Mouse (Mus musculus) CH12.LX (cell line): ENCODE data around the gene Mogat1. TPM values are rescaled to one million over a fixed set of nuclear protein-coding genes. Genes with fewer than 3 reads are reported as not detected.

Experiments
- DNase-seq: peaks from one replicate; pipeline ENCODE4 v3.0.0-alpha.2; 2013; ENCODE audit errors: extremely low read depth
- H3K27ac ChIP-seq: 2 replicates; pipeline ENCODE4 v1.5.1; 2012; ENCODE audit warnings: low read depth, mild to moderate bottlenecking, control low read depth, moderate library complexity; ENCODE audit not compliant: insufficient read depth
- H3K27me3 ChIP-seq: replicated peaks from 2 replicates; pipeline ENCODE3; 2012; ENCODE audit warnings: inconsistent platforms
- H3K36me3 ChIP-seq, 2 experiments: replicated peaks in 1 of 2; 2 replicates each; pipeline versions ENCODE3 to v1.6.1; 2012; ENCODE audit warnings: inconsistent platforms in 1 of 2, low read length in 1 of 2, mild to moderate bottlenecking in 1 of 2, mixed read lengths in 1 of 2, moderate library complexity in 1 of 2; ENCODE audit not compliant: control insufficient read depth in 1 of 2, insufficient read depth in 1 of 2
- H3K4me1 ChIP-seq, 2 experiments: 2 replicates each; pipeline ENCODE4 v1.6.1; 2012; ENCODE audit warnings: inconsistent platforms in 1 of 2, moderate library complexity in 1 of 2; ENCODE audit not compliant: insufficient read depth in 2 of 2, control insufficient read depth in 1 of 2
- H3K4me2 ChIP-seq: 2 replicates; pipeline ENCODE4 v1.6.1; 2012; ENCODE audit warnings: low read depth, mild to moderate bottlenecking, control low read depth; ENCODE audit not compliant: poor library complexity, insufficient read depth, severe bottlenecking
- H3K4me3 ChIP-seq, 3 experiments: fragments of 150-350 bp in 1 of 3; sonication (generic) in 1 of 3; replicated peaks in 1 of 3; 2 replicates each; pipeline versions ENCODE3 to v1.5.1; 2011 to 2012; ENCODE audit warnings: low read depth in 2 of 3, low read length in 2 of 3, mild to moderate bottlenecking in 2 of 3, moderate library complexity in 2 of 3, control low read depth in 1 of 3, improper control_type of control experiment in 1 of 3, inconsistent platforms in 1 of 3, mixed read lengths in 1 of 3; ENCODE audit not compliant: poor library complexity in 1 of 3
- H3K79me2 ChIP-seq: replicated peaks from 2 replicates; pipeline ENCODE4 v1.6.1; 2012; ENCODE audit warnings: mild to moderate bottlenecking, moderate library complexity; ENCODE audit not compliant: control insufficient read depth, poor library complexity, insufficient read depth, severe bottlenecking; ENCODE audit errors: extremely low read depth
- H3K9ac ChIP-seq: 2 replicates; pipeline ENCODE4 v1.6.1; 2012; ENCODE audit warnings: low read depth, mild to moderate bottlenecking, control low read depth, moderate library complexity; ENCODE audit not compliant: insufficient read depth
- H3K9me3 ChIP-seq: replicated peaks from 2 replicates; pipeline ENCODE3; 2012; ENCODE audit warnings: low read length, inconsistent platforms, mixed read lengths
- CHD1 ChIP-seq: IDR thresholded peaks from 2 replicates; pipeline ENCODE4 v1.6.1; 2012; ENCODE audit warnings: low read depth, low read length, improper control_type of control experiment, inconsistent platforms
- CHD2 ChIP-seq: IDR thresholded peaks from 2 replicates; pipeline ENCODE4 v1.6.1; 2011; ENCODE audit warnings: low read length, improper control_type of control experiment
- ELF1 ChIP-seq: IDR thresholded peaks from 2 replicates; pipeline ENCODE4 v1.6.1; 2014; ENCODE audit warnings: low read depth, mild to moderate bottlenecking, inconsistent platforms, low read length, improper control_type of control experiment
- EP300 ChIP-seq: IDR thresholded peaks from 2 replicates; pipeline ENCODE4 v1.6.1; 2011; ENCODE audit warnings: low read length, improper control_type of control experiment
- GABPA ChIP-seq: IDR thresholded peaks from 2 replicates; pipeline ENCODE4 v1.6.1; 2012; ENCODE audit warnings: low read depth, low read length, improper control_type of control experiment, inconsistent platforms; ENCODE audit not compliant: insufficient replicate concordance
- MEF2A ChIP-seq: IDR thresholded peaks from 2 replicates; pipeline ENCODE4 v1.6.1; 2014; ENCODE audit warnings: low read depth, mild to moderate bottlenecking, inconsistent platforms, low read length, improper control_type of control experiment, borderline replicate concordance
- MXI1 ChIP-seq: IDR thresholded peaks from 2 replicates; pipeline ENCODE4 v1.6.1; 2011; ENCODE audit warnings: mild to moderate bottlenecking, low read depth, low read length, improper control_type of control experiment
- MYC ChIP-seq: IDR thresholded peaks from 2 replicates; pipeline ENCODE4 v1.6.1; 2011; ENCODE audit warnings: low read depth, mild to moderate bottlenecking, improper control_type of control experiment, low read length
- NELFE ChIP-seq: IDR thresholded peaks from 2 replicates; pipeline ENCODE4 v1.6.1; 2011; ENCODE audit warnings: low read depth, low read length, improper control_type of control experiment
- RAD21 ChIP-seq: IDR thresholded peaks from 2 replicates; pipeline ENCODE4 v1.6.1; 2011; ENCODE audit warnings: low read depth, mild to moderate bottlenecking, low read length, improper control_type of control experiment, moderate library complexity
- SMC3 ChIP-seq: IDR thresholded peaks from 2 replicates; pipeline ENCODE4 v1.6.1; 2011; ENCODE audit warnings: low read depth, low read length, improper control_type of control experiment
- TCF12 ChIP-seq: IDR thresholded peaks from 2 replicates; pipeline ENCODE4 v1.6.1; 2014; ENCODE audit warnings: low read depth, mild to moderate bottlenecking, inconsistent platforms, low read length, improper control_type of control experiment
- USF1 ChIP-seq: IDR thresholded peaks from 2 replicates; pipeline ENCODE4 v1.6.1; 2014; ENCODE audit warnings: low read depth, mild to moderate bottlenecking, inconsistent platforms, low read length, improper control_type of control experiment
- USF2 ChIP-seq: conservative IDR thresholded peaks from 2 replicates; pipeline ENCODE4 v1.6.1; 2011; ENCODE audit warnings: low read depth, low read length, improper control_type of control experiment
- ZNF384 ChIP-seq: IDR thresholded peaks from 2 replicates; pipeline ENCODE4 v1.6.1; 2012; ENCODE audit warnings: low read depth, low read length, improper control_type of control experiment, inconsistent platforms
- dilution Hi-C: fragments of 300-500 bp; cut with MboI; formaldehyde crosslinking; loops from 2 replicates; pipeline ENCODE4 v1.14.3; 2020; ENCODE audit warnings: low sequenced_read_pairs; ENCODE audit not compliant: extremely low pct_unique_long_range_greater_than_20kb, extremely low pct_ligation_motif_present
- in situ Hi-C: fragments of 300-500 bp; cut with MboI; formaldehyde crosslinking; loops from 3 replicates; pipeline ENCODE4 v1.14.3; 2019; ENCODE audit warnings: low sequenced_read_pairs, low pct_ligation_motif_present, low pct_unique_long_range_greater_than_20kb, mixed read lengths
- polyA plus RNA-seq: library from polyadenylated mRNA; unstranded; fragments of >175 nt; gene quantifications from 2 replicates; pipeline ENCODE4 v1.2.1, GENCODE M21; 2012; ENCODE audit warnings: low read depth; ENCODE audit not compliant: insufficient read length
- total RNA-seq, 2 experiments: library from RNA; depleted of rRNA; stranded (reverse); fragments of 300-350 nt in 1 of 2; fragments of >200 nt in 1 of 2; gene quantifications; 2 replicates each; pipeline ENCODE4 v1.2.3; 2012 to 2014

The Mogat1 gene
- total and polyA plus RNA-seq, 3 experiments = not detected

- H3K9ac ChIP-seq = no peak overlapping the region
- no peaks in the 10 kb centered on the region for H3K9me3 ChIP-seq
- peaks cover 6 to 41% of the 10 kb centered on the region in 2 experiments; a peak in 3 of 4 replicates for H3K4me1 ChIP-seq
- no peak for DNase-seq
- TF ChIP-seq GABPA (no peak), RAD21 (no peak), USF1 (no peak), MXI1 (no peak), CHD1 (no peak)
- in situ Hi-C loops (no loop called here), dilution Hi-C loops (no loop called here)
- H3K79me2 ChIP-seq = peaks cover 80% of the 10 kb centered on the region
- no peaks in the 10 kb centered on the region for H3K27me3 ChIP-seq
- no peak overlapping the region for H3K4me3 ChIP-seq
- H3K4me2 ChIP-seq = no peak overlapping the region
- no peak overlapping the region for H3K27ac ChIP-seq
- peaks cover 25 to 67% of the 10 kb centered on the region in 2 experiments for H3K36me3 ChIP-seq
Observed at GRCm38 (mm10) chr1:78483430-78483829, 27.4 kb upstream of the Mogat1 start.

- Histone ChIP-seq H3K9ac (no peak overlapping the region), H3K4me3 (no peak overlapping the region), H3K9me3 (no peaks in the 10 kb centered on the region), H3K36me3 (peaks cover 20 to 57% of the 10 kb centered on the region in 2 experiments), H3K79me2 (peaks cover 73% of the 10 kb centered on the region), H3K27ac (no peak overlapping the region), H3K4me2 (no peak overlapping the region), H3K4me1 (peaks cover 6 to 41% of the 10 kb centered on the region in 2 experiments; a peak in 3 of 4 replicates), H3K27me3 (no peaks in the 10 kb centered on the region)
- no peak for TF ChIP-seq SMC3
- TF ChIP-seq MYC = no peak
- no peak for TF ChIP-seq USF2
- TF ChIP-seq ELF1 = no peak
- no peak for TF ChIP-seq ZNF384
- TF ChIP-seq CHD2 = no peak
- TF ChIP-seq NELFE = no peak
- no peak for TF ChIP-seq TCF12
- in situ Hi-C loops = no loop called here
- dilution Hi-C loops = no loop called here
- no peak for DNase-seq
Observed at GRCm38 (mm10) chr1:78484361-78484760, 26.4 kb upstream of the Mogat1 start.

GRCm38 (mm10) chr1:78488427-78488751, 22.4 kb upstream of the Mogat1 start:
- peaks cover 49% of the 10 kb centered on the region for H3K79me2 ChIP-seq
- in situ Hi-C loops = no loop called here
- no peak for DNase-seq
- TF ChIP-seq MEF2A = 0 out of 2 replicates have a peak, but pooled peaks have one; percentile 8
- no peak for TF ChIP-seq EP300
- TF ChIP-seq, all 38 proteins: peak for 1
- Histone ChIP-seq H3K4me2 (peak overlapping the region; percentile 48), H3K4me3 (peak overlapping the region; percentile 93 to 98 (median 97)), H3K27ac (peak overlapping the region; percentile 63), H3K4me1 (peaks cover 11 to 54% of the 10 kb centered on the region in 2 experiments; a peak in 3 of 4 replicates), H3K9ac (peak overlapping the region; percentile 98), H3K9me3 (no peaks in the 10 kb centered on the region), H3K27me3 (no peaks in the 10 kb centered on the region), H3K36me3 (peaks cover 4 to 25% of the 10 kb centered on the region in 2 experiments)
- dilution Hi-C loops = no loop called here
